Mouse (Mus musculus) embryonic facial prominence, embryonic 14.5 days (tissue): ENCODE measurements at regions not wholly inside any gene's neighbourhood (a gene's known extent, or its start where the extent isn't known, plus 50 kb on each side); places are given as distances from the start of the nearest gene placed in this dataset.

ENCODE experiments used
- ATAC-seq: fragments of 200-750 bp; cut with Nextera tagmentation; 2 replicates; pipeline ENCODE4 v1.8.0; 2017; ENCODE audit warnings: low read depth, moderate number of reproducible peaks, moderate TSS enrichment
- DNase-seq: peaks from one replicate; pipeline ENCODE4 v3.0.0-alpha.2; 2015; ENCODE audit warnings: low spot score
- H3K27ac ChIP-seq: fragments of 300-500 bp; sonication (generic); replicated peaks from 2 replicates; pipeline ENCODE4 v1.5.1; 2014; ENCODE audit warnings: low read depth, mild to moderate bottlenecking, low read length, moderate library complexity
- H3K27me3 ChIP-seq: fragments of 300-500 bp; sonication (generic); replicated peaks from 2 replicates; pipeline ENCODE4 v1.6.1; 2014; ENCODE audit warnings: low read length; ENCODE audit not compliant: control insufficient read depth, insufficient read depth
- H3K36me3 ChIP-seq: fragments of 300-500 bp; sonication (generic); 2 replicates; pipeline ENCODE4 v1.6.1; 2014; ENCODE audit warnings: low read length, mixed read lengths; ENCODE audit not compliant: control insufficient read depth, insufficient read depth
- H3K4me1 ChIP-seq: fragments of 300-500 bp; sonication (generic); 2 replicates; pipeline ENCODE4 v1.6.1; 2014; ENCODE audit warnings: antibody characterized with exemption, low read length; ENCODE audit not compliant: control insufficient read depth, insufficient read depth
- H3K4me2 ChIP-seq: fragments of 300-500 bp; sonication (generic); 2 replicates; pipeline ENCODE4 v1.6.1; 2014; ENCODE audit warnings: low read depth, mild to moderate bottlenecking, low read length, moderate library complexity, mixed read lengths
- H3K4me3 ChIP-seq: fragments of 300-500 bp; sonication (generic); 2 replicates; pipeline ENCODE4 v1.5.1; 2014; ENCODE audit warnings: low read depth, mild to moderate bottlenecking, low read length
- H3K9ac ChIP-seq: fragments of 300-500 bp; sonication (generic); 2 replicates; pipeline ENCODE4 v1.6.1; 2014; ENCODE audit warnings: low read depth, mild to moderate bottlenecking, low read length, moderate library complexity, mixed read lengths
- H3K9me3 ChIP-seq: fragments of 300-500 bp; sonication (generic); 2 replicates; pipeline ENCODE4 v1.6.1; 2016; ENCODE audit warnings: low read length; ENCODE audit not compliant: control insufficient read depth
- WGBS: fragments of 180-500 bp; shearing (Covaris S2); extraction: QIAGEN DNeasy Blood & Tissue Kit; methylation state at CpG from one replicate; pipeline ENCODE4 v1.1.7; 2014; 5-methylcytosine and 5-hydroxymethylcytosine counted together

GRCm38 (mm10) chr11:10798079-10798478, 315.9 kb upstream of the Vwc2 start:
- no peak overlapping the region for H3K4me3 ChIP-seq
- no peak for ATAC-seq
- H3K9ac ChIP-seq, result no peak overlapping the region
- no peaks in the 10 kb centered on the region for H3K27me3 ChIP-seq
- no peak overlapping the region for H3K27ac ChIP-seq
- H3K9me3 ChIP-seq, result no peaks in the 10 kb centered on the region
- no peaks in the 10 kb centered on the region for H3K4me1 ChIP-seq
- H3K4me2 ChIP-seq, result no peak overlapping the region
- 68% methylated on average over 2 of the region's 2 CpGs for WGBS
- no peak for DNase-seq
- no peaks in the 10 kb centered on the region for H3K36me3 ChIP-seq

GRCm38 (mm10) chr11:10840191-10840590, 273.8 kb upstream of the Vwc2 start:
- Histone ChIP-seq H3K9me3 (no peaks in the 10 kb centered on the region), H3K4me1 (no peaks in the 10 kb centered on the region), H3K27me3 (no peaks in the 10 kb centered on the region), H3K9ac (no peak overlapping the region), H3K36me3 (no peaks in the 10 kb centered on the region), H3K4me3 (no peak overlapping the region), H3K4me2 (no peak overlapping the region), H3K27ac (no peak overlapping the region)
- DNase-seq, result no peak
- no peak for ATAC-seq
- WGBS, result 81% methylated on average over 3 of the region's 3 CpGs

GRCm38 (mm10) chr11:10841083-10841482, 272.9 kb upstream of the Vwc2 start:
- no peak overlapping the region for H3K27ac ChIP-seq
- H3K27me3 ChIP-seq, result no peaks in the 10 kb centered on the region
- no peak overlapping the region for H3K9ac ChIP-seq
- no peaks in the 10 kb centered on the region for H3K4me1 ChIP-seq
- ATAC-seq (peak; percentile 63; the same call in 1 of the 2 replicates), DNase-seq (peak; percentile 47)
- no peak overlapping the region for H3K4me2 ChIP-seq
- no peaks in the 10 kb centered on the region for H3K36me3 ChIP-seq
- 63% methylated on average over 4 of the region's 4 CpGs for WGBS
- H3K4me3 ChIP-seq, result no peak overlapping the region
- no peaks in the 10 kb centered on the region for H3K9me3 ChIP-seq

DNA sequence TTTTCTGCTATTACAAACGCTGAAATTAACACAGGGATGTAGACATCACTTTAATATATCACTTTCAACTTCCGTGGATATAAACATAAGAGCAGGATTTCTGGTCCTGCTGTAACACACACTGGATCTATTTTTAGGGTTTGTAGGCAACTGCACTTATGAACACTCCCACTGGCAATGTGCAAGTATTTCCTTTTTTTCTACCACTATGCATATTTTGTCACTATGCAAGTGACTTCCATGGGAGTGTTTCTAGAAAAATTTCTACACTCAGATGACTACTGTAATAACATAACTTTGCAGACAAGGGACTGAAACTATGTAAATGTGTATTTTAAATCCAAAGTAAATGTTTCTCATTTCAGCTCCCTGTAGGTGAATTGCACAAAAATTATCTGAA, 241.8 kb upstream of the Vwc2 start:
- no peak for DNase-seq
- no peak overlapping the region for H3K4me3 ChIP-seq
- ATAC-seq, result no peak
- H3K4me2 ChIP-seq, result no peak overlapping the region
- H3K27me3 ChIP-seq, result no peaks in the 10 kb centered on the region
- H3K9ac ChIP-seq, result no peak overlapping the region
- 72% methylated on average over 2 of the region's 2 CpGs for WGBS
- H3K9me3 ChIP-seq, result no peaks in the 10 kb centered on the region
- no peaks in the 10 kb centered on the region for H3K4me1 ChIP-seq
- no peak overlapping the region for H3K27ac ChIP-seq
- no peaks in the 10 kb centered on the region for H3K36me3 ChIP-seq

GRCm38 (mm10) chr11:10893302-10893701, 220.7 kb upstream of the Vwc2 start:
- WGBS, result 80% methylated on average over 3 of the region's 3 CpGs
- Histone ChIP-seq H3K27me3 (no peaks in the 10 kb centered on the region), H3K4me2 (no peak overlapping the region), H3K4me1 (no peaks in the 10 kb centered on the region), H3K9me3 (no peaks in the 10 kb centered on the region), H3K9ac (no peak overlapping the region), H3K27ac (no peak overlapping the region), H3K36me3 (no peaks in the 10 kb centered on the region), H3K4me3 (no peak overlapping the region)
- no peak for DNase-seq
- ATAC-seq, result no peak

GRCm38 (mm10) chr11:10923998-10924397, 190.0 kb upstream of the Vwc2 start:
- 75% methylated on average over 1 of the region's 1 CpGs for WGBS
- Histone ChIP-seq H3K4me3 (no peak overlapping the region), H3K27ac (no peak overlapping the region), H3K9ac (no peak overlapping the region), H3K9me3 (no peaks in the 10 kb centered on the region), H3K27me3 (no peaks in the 10 kb centered on the region), H3K36me3 (no peaks in the 10 kb centered on the region), H3K4me2 (no peak overlapping the region), H3K4me1 (no peaks in the 10 kb centered on the region)
- DNase-seq (no peak), ATAC-seq (no peak)

DNA sequence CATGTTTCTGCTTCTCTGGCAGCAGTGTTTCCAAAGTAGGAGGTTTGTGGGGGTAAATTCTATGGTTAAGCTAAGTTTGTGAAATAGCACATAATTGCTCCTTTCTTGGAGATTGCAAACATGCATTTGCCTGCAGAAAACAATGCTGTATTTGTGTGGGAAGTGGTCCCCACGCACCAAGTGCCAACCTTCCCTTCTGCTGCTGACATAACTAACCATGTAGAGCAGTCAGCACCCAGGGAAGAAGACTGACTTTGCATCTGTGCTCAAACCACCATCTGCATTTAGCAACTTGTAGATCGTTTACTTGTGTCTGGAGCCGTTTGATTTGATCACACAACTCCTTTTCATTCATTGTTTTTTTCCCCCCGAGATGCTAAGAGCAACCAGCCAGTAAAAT, 161.1 kb upstream of the Vwc2 start:
- H3K4me2 ChIP-seq, result no peak overlapping the region
- no peaks in the 10 kb centered on the region for H3K27me3 ChIP-seq
- H3K36me3 ChIP-seq, result no peaks in the 10 kb centered on the region
- no peak overlapping the region for H3K27ac ChIP-seq
- no peaks in the 10 kb centered on the region for H3K4me1 ChIP-seq
- H3K9me3 ChIP-seq, result no peaks in the 10 kb centered on the region
- no peak overlapping the region for H3K4me3 ChIP-seq
- DNase-seq, result no peak
- WGBS, result 62% methylated on average over 4 of the region's 4 CpGs
- no peak for ATAC-seq
- H3K9ac ChIP-seq, result no peak overlapping the region
